Mouse (Mus musculus): ENCODE data around the gene Hsd17b2. TPM values are rescaled to one million over a fixed set of nuclear protein-coding genes. Genes with fewer than 3 reads are reported as not detected.
"Not testable (repeated sequence)": the region's sequence is repeated elsewhere in the genome, so short reads cannot be mapped to it uniquely, and the experiment has no call there.

Gene Hsd17b2
- polyA plus RNA-seq, 1 experiment from 2014 or later = not detected

- H3K4me3 ChIP-seq = no peak overlapping the region
- no peaks in the 10 kb centered on the region for H3K9me3 ChIP-seq
- no peak for ATAC-seq (ENCODE audit: low FRiP score, low read depth)
- no peak overlapping the region for H3K9ac ChIP-seq (replicated peaks)
- 70% methylated on average over 14 of the region's 14 CpGs for WGBS
- no peaks in the 10 kb centered on the region for H3K36me3 ChIP-seq
- no peaks in the 10 kb centered on the region for H3K4me1 ChIP-seq
- H3K4me2 ChIP-seq (replicated peaks) = no peak overlapping the region
- no peaks in the 10 kb centered on the region for H3K27me3 ChIP-seq
- no peak overlapping the region for H3K27ac ChIP-seq (replicated peaks)
Measured at GRCm38 (mm10) chr8:117718152-117718860, 16.6 kb downstream of the Hsd17b2 start.

- no peak overlapping the region for H3K9ac ChIP-seq (replicated peaks)
- 57% methylated on average over 7 of the region's 7 CpGs for WGBS
- no peak for ATAC-seq (ENCODE audit: low FRiP score, low read depth)
Measured at GRCm38 (mm10) chr8:117726467-117726866, 24.8 kb downstream of the Hsd17b2 start.

DNA sequence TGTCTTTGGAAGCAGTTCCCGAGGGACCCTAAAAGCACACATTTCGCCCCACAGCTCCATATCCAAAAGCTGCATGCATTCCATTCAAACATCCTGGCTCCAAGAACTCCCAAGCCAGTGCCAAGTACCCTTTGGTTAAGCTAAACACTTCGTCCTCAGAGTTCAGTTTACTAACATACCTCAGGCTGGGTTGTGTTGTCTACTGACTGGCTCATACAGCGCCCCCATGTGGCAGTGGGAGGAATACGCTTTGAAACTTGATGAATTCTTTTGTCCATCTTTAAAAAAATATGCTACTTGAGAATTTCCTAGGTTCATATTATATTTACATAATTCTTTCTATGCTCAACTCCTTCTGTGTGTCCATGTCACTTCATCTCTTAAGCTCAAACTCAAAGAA is 25.9 kb downstream of the Hsd17b2 start:
- H3K9me3 ChIP-seq = no peaks in the 10 kb centered on the region
- no peak for ATAC-seq (ENCODE audit: low FRiP score, low read depth)
- no peak overlapping the region for H3K9ac ChIP-seq (replicated peaks)
- no peaks in the 10 kb centered on the region for H3K27me3 ChIP-seq
- no peak overlapping the region for H3K4me3 ChIP-seq
- 65% methylated on average over 5 of the region's 5 CpGs for WGBS
- no peaks in the 10 kb centered on the region for H3K36me3 ChIP-seq
- H3K27ac ChIP-seq (replicated peaks) = no peak overlapping the region
- no peaks in the 10 kb centered on the region for H3K4me1 ChIP-seq
- H3K4me2 ChIP-seq (replicated peaks) = no peak overlapping the region

More at GRCm38 (mm10) chr8:117726467-117726866, 24.8 kb downstream of the Hsd17b2 start:
- no peak overlapping the region for H3K27ac ChIP-seq (replicated peaks)
- no peaks in the 10 kb centered on the region for H3K4me1 ChIP-seq
- no peaks in the 10 kb centered on the region for H3K36me3 ChIP-seq
- H3K4me3 ChIP-seq = no peak overlapping the region
- no peak overlapping the region for H3K4me2 ChIP-seq (replicated peaks)
- no peaks in the 10 kb centered on the region for H3K27me3 ChIP-seq
- no peaks in the 10 kb centered on the region for H3K9me3 ChIP-seq

- no peak overlapping the region for H3K4me3 ChIP-seq
- no peaks in the 10 kb centered on the region for H3K36me3 ChIP-seq
- no peaks in the 10 kb centered on the region for H3K9me3 ChIP-seq
- 84% methylated on average over 4 of the region's 4 CpGs for WGBS
- no peak overlapping the region for H3K9ac ChIP-seq (replicated peaks)
- no peaks in the 10 kb centered on the region for H3K4me1 ChIP-seq
- ATAC-seq (ENCODE audit: low FRiP score, low read depth) = no peak
- H3K4me2 ChIP-seq (replicated peaks) = no peak overlapping the region
- H3K27ac ChIP-seq (replicated peaks) = no peak overlapping the region
- H3K27me3 ChIP-seq = no peaks in the 10 kb centered on the region
Measured at GRCm38 (mm10) chr8:117728234-117728633, 26.5 kb downstream of the Hsd17b2 start.

- H3K4me3 ChIP-seq = no peak overlapping the region
- H3K27ac ChIP-seq (replicated peaks) = no peak overlapping the region
- H3K9ac ChIP-seq (replicated peaks) = no peak overlapping the region
- no peaks in the 10 kb centered on the region for H3K4me1 ChIP-seq
- H3K4me2 ChIP-seq (replicated peaks) = no peak overlapping the region
- no peak for ATAC-seq (ENCODE audit: low FRiP score, low read depth)
- no peaks in the 10 kb centered on the region for H3K9me3 ChIP-seq
- no peaks in the 10 kb centered on the region for H3K36me3 ChIP-seq
- 69% methylated on average over 10 of the region's 10 CpGs for WGBS
- no peaks in the 10 kb centered on the region for H3K27me3 ChIP-seq
Measured at GRCm38 (mm10) chr8:117730980-117731379, 29.3 kb downstream of the Hsd17b2 start.

GRCm38 (mm10) chr8:117736657-117737175 is 35.0 kb downstream of the Hsd17b2 start:
- Histone ChIP-seq H3K4me2 (replicated peaks) (no peak overlapping the region), H3K36me3 (no peaks in the 10 kb centered on the region), H3K9ac (replicated peaks) (no peak overlapping the region), H3K27me3 (no peaks in the 10 kb centered on the region), H3K27ac (replicated peaks) (no peak overlapping the region), H3K9me3 (no peaks in the 10 kb centered on the region), H3K4me1 (no peaks in the 10 kb centered on the region), H3K4me3 (no peak overlapping the region)
- ATAC-seq (ENCODE audit: low FRiP score, low read depth) = no peak
- 80% methylated on average over 3 of the region's 3 CpGs for WGBS

DNA sequence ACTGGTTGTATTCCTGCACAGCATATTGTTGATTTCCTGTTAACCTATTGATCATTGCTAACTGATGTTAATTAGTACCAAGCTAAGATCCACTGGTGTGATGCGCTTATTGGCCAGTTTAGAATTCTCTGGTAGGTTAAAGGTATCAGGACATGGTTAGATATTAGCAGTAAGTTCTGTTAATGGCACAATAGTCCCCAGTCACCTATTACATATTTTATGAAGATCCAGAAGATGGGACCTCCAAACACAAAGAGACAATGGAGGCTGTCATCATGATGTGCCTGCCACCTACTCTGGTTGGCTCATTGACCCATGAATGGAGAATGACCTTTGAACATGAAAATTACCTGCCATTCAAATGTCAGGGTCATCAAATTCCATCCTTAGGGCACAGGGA is 36.5 kb downstream of the Hsd17b2 start:
- not testable (repeated sequence) for H3K4me1 ChIP-seq; H3K4me2 ChIP-seq (replicated peaks); H3K4me3 ChIP-seq; H3K9me3 ChIP-seq; H3K36me3 ChIP-seq; H3K27ac ChIP-seq (replicated peaks); ATAC-seq (ENCODE audit: low FRiP score, low read depth); H3K27me3 ChIP-seq; H3K9ac ChIP-seq (replicated peaks)
- 100% methylated on average over 1 of the region's 1 CpGs for WGBS

DNA sequence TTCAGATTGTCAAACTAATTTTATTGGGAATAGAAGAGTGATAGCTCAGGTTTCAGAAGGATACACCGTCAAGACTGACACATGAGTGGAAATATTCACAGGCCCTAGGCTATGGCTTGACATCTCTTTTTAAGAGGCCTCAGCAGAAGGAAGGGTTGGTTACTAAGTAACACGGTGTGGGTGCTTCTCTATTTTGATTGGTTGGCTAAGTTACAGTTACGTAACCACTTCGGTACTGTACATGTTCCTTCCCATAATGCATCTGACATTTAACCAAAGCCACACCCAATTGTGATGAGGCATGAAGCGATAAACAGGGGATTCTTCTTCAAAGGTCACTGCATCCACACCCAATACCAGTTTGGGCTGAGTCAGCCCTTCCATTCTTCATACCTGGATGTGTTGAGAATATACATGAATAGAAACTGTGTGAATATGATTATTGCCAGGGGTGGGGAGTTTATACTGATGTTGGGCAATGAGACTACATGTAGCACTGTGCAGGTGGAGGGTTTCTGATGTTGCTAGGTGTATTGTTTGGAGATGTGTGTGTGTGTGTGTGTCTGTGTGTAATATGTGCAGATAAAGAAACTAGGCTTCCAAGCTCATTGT is 38.8 kb downstream of the Hsd17b2 start:
- ATAC-seq (ENCODE audit: low FRiP score, low read depth) = no peak
- no peak overlapping the region for H3K27ac ChIP-seq (replicated peaks)
- no peak overlapping the region for H3K4me2 ChIP-seq (replicated peaks)
- H3K4me3 ChIP-seq = no peak overlapping the region
- H3K9me3 ChIP-seq = no peaks in the 10 kb centered on the region
- H3K27me3 ChIP-seq = no peaks in the 10 kb centered on the region
- no peaks in the 10 kb centered on the region for H3K36me3 ChIP-seq
- no peaks in the 10 kb centered on the region for H3K4me1 ChIP-seq
- 91% methylated on average over 5 of the region's 5 CpGs for WGBS
- H3K9ac ChIP-seq (replicated peaks) = no peak overlapping the region

GRCm38 (mm10) chr8:117742431-117743012 is 40.8 kb downstream of the Hsd17b2 start:
- H3K27ac ChIP-seq (replicated peaks) = no peak overlapping the region
- H3K36me3 ChIP-seq = no peaks in the 10 kb centered on the region
- H3K9me3 ChIP-seq = no peaks in the 10 kb centered on the region
- H3K4me1 ChIP-seq = no peaks in the 10 kb centered on the region
- no peak overlapping the region for H3K4me2 ChIP-seq (replicated peaks)
- ATAC-seq (ENCODE audit: low FRiP score, low read depth) = no peak
- H3K27me3 ChIP-seq = no peaks in the 10 kb centered on the region
- no peak overlapping the region for H3K9ac ChIP-seq (replicated peaks)
- WGBS = 79% methylated on average over 15 of the region's 15 CpGs
- H3K4me3 ChIP-seq = no peak overlapping the region

GRCm38 (mm10) chr8:117746651-117747050 is 44.9 kb downstream of the Hsd17b2 start:
- Histone ChIP-seq H3K27ac (replicated peaks) (no peak overlapping the region), H3K4me1 (no peaks in the 10 kb centered on the region), H3K4me2 (replicated peaks) (no peak overlapping the region), H3K9ac (replicated peaks) (no peak overlapping the region), H3K36me3 (no peaks in the 10 kb centered on the region), H3K9me3 (no peaks in the 10 kb centered on the region), H3K4me3 (no peak overlapping the region), H3K27me3 (no peaks in the 10 kb centered on the region)
- 86% methylated on average over 5 of the region's 5 CpGs for WGBS
- no peak for ATAC-seq (ENCODE audit: low FRiP score, low read depth)

DNA sequence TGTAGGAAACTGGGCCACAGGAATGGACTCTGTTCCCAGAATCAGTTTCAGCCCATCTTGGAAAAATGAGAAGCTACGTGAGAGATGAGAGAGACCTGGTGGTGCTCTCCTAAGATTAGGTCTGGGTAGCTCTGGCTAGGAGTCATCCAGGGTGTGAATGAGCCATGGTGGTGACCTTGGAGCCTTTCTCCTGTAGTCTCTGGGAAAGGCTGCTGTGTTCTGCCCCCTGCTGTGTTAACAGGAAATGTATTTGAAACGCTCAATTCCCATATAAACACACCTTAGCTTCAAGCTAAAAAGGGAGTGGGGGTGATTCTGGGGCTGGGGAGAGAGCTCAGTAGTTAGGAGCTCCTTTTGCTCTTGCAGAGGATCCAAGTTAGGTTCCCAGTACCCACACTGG is 45.7 kb downstream of the Hsd17b2 start:
- no peaks in the 10 kb centered on the region for H3K9me3 ChIP-seq
- H3K4me3 ChIP-seq = no peak overlapping the region
- no peak overlapping the region for H3K4me2 ChIP-seq (replicated peaks)
- no peaks in the 10 kb centered on the region for H3K36me3 ChIP-seq
- WGBS = 56% methylated on average over 2 of the region's 2 CpGs
- no peak for ATAC-seq (ENCODE audit: low FRiP score, low read depth)
- H3K27ac ChIP-seq (replicated peaks) = no peak overlapping the region
- no peaks in the 10 kb centered on the region for H3K27me3 ChIP-seq
- H3K9ac ChIP-seq (replicated peaks) = no peak overlapping the region
- H3K4me1 ChIP-seq = no peaks in the 10 kb centered on the region

DNA sequence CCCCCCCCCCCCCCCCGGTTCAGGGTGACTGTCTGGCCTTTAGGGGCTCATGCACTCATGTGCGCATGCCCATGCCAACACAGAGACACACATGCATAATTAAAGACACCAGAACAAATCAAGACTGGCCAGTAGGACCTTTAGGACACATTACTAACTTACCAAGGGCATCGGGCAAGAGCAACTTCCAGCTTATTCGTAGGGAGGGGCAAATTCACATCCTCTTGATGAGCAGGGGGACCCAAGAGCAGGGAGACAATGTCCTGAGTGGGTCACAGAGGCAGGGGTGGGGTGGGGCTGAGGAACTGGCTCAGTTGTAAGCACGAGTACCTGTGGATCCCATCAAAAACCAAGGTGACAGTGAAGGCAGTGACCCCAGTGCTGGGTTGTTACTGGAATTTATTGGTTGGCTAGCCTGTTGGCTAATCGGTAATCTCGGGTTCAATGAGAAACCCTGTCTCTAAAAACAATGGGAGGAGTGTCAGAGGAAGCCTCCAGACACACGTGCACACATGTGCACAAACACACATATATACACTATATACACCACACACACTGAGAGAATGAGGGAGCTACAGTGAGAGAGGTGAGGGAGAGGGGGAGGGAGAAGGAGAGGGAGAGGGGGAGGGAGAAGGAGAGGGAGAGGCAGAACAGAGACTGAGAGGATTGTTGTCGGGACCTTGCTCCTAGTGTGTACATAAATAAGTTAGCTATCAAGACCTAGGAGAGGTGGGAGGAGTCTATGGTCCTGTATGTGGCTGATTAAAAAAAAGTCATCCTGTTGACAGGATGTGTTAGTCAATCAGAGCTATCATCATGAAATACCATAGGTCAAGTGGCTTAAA is 46.4 kb downstream of the Hsd17b2 start:
- no peaks in the 10 kb centered on the region for H3K36me3 ChIP-seq
- no peak overlapping the region for H3K4me3 ChIP-seq
- no peak for ATAC-seq (ENCODE audit: low FRiP score, low read depth)
- no peak overlapping the region for H3K4me2 ChIP-seq (replicated peaks)
- H3K4me1 ChIP-seq = no peaks in the 10 kb centered on the region
- 88% methylated on average over 8 of the region's 9 CpGs for WGBS
- H3K9me3 ChIP-seq = no peaks in the 10 kb centered on the region
- no peak overlapping the region for H3K27ac ChIP-seq (replicated peaks)
- no peak overlapping the region for H3K9ac ChIP-seq (replicated peaks)
- H3K27me3 ChIP-seq = no peaks in the 10 kb centered on the region

Data from midbrain, embryonic 12.5 days (tissue).